Mouse (Mus musculus) lung, adult 2 months (tissue): ENCODE results near the gene Baat.

Experiments
- CTCF ChIP-seq: fragments of 200-500 bp; IDR thresholded peaks from 2 replicates; pipeline ENCODE4 v1.5.1; 2011; ENCODE audit warnings: mild to moderate bottlenecking, low read length, control low read depth; ENCODE audit not compliant: insufficient read depth
- POLR2A ChIP-seq: fragments of 200-500 bp; IDR thresholded peaks from 2 replicates; pipeline ENCODE4 v1.6.1; 2011; ENCODE audit warnings: low read depth, mild to moderate bottlenecking, control low read depth, low read length, borderline replicate concordance; ENCODE audit errors: extremely low read depth

GRCm38 (mm10) chr4:49478118-49478877 lies 28.1 kb downstream of the Baat start:
- no peak for TF ChIP-seq POLR2A
- TF ChIP-seq CTCF, result no peak
